Mouse (Mus musculus): ENCODE measurements at regions not wholly inside any gene's neighbourhood (a gene's known extent, or its start where the extent isn't known, plus 50 kb on each side); places are given as distances from the start of the nearest gene placed in this dataset.

- no peak for TF ChIP-seq CTCF (IDR thresholded peaks at IDR 0.05; ENCODE audit: insufficient read depth, low read depth, low read length)
- TF ChIP-seq POLR2A (IDR thresholded peaks at IDR 0.05; ENCODE audit: insufficient read depth, low read depth, low read length), result no peak
Observed at GRCm38 (mm10) chr3:21971731-21972130, 104.7 kb upstream of the Tbl1xr1 start.
